Mouse (Mus musculus) MEL (cell line): ENCODE measurements around the gene Fyn. TPM values are rescaled to one million over a fixed set of nuclear protein-coding genes. Genes with fewer than 3 reads are reported as not detected.

Experiments
- DNase-seq: peaks from one replicate; pipeline ENCODE4 v3.0.0; 2011; ENCODE audit warnings: low read depth, low spot score
- H3K27ac ChIP-seq: 2 replicates; pipeline ENCODE4 v1.5.1; 2012; ENCODE audit warnings: low read depth, mild to moderate bottlenecking, control low read depth, low read length, moderate library complexity; ENCODE audit not compliant: control insufficient read depth
- H3K27me3 ChIP-seq, 2 experiments: fragments of 150-350 bp in 1 of 2; sonication (generic) in 1 of 2; 2 replicates each; pipeline ENCODE4 v1.6.1; 2012; ENCODE audit warnings: low read length in 2 of 2, mild to moderate bottlenecking in 2 of 2, improper control_type of control experiment in 1 of 2, moderate library complexity in 1 of 2; ENCODE audit not compliant: insufficient read depth in 2 of 2, control insufficient read depth in 1 of 2
- H3K36me3 ChIP-seq, 2 experiments: 2 replicates each; pipeline ENCODE4 v1.6.1; 2012 to 2014; ENCODE audit warnings: low read length in 2 of 2, improper control_type of control experiment in 1 of 2, inconsistent platforms in 1 of 2, mild to moderate bottlenecking in 1 of 2; ENCODE audit not compliant: insufficient read depth in 2 of 2, control insufficient read depth in 1 of 2
- H3K4me1 ChIP-seq, 2 experiments: fragments of 150-350 bp in 1 of 2; sonication (generic) in 1 of 2; 2 replicates each; pipeline ENCODE4 v1.6.1; 2012; ENCODE audit warnings: low read length in 2 of 2, improper control_type of control experiment in 1 of 2, mild to moderate bottlenecking in 1 of 2; ENCODE audit not compliant: insufficient read depth in 2 of 2, control insufficient read depth in 1 of 2
- H3K4me3 ChIP-seq, 2 experiments: fragments of 150-350 bp in 1 of 2; sonication (generic) in 1 of 2; 2 replicates each; pipeline ENCODE4 v1.5.1; 2012; ENCODE audit warnings: low read depth in 2 of 2, low read length in 2 of 2, mild to moderate bottlenecking in 2 of 2, moderate library complexity in 2 of 2, control low read depth in 1 of 2, improper control_type of control experiment in 1 of 2; ENCODE audit not compliant: control insufficient read depth in 1 of 2, insufficient read depth in 1 of 2
- H3K79me2 ChIP-seq: 2 replicates; pipeline ENCODE4 v1.6.1; 2012; ENCODE audit warnings: mild to moderate bottlenecking, low read length, moderate library complexity; ENCODE audit not compliant: control insufficient read depth, poor library complexity, insufficient read depth
- H3K9ac ChIP-seq: 2 replicates; pipeline ENCODE4 v1.6.1; 2012; ENCODE audit warnings: low read depth, mild to moderate bottlenecking, control low read depth, low read length, moderate library complexity; ENCODE audit not compliant: control insufficient read depth, poor library complexity, severe bottlenecking
- H3K9me3 ChIP-seq: fragments of 150-350 bp; sonication (generic); replicated peaks from 2 replicates; pipeline ENCODE4 v1.6.1; 2012; ENCODE audit warnings: mild to moderate bottlenecking, low read length, improper control_type of control experiment, moderate library complexity; ENCODE audit not compliant: insufficient read depth
- CTCF ChIP-seq, 3 experiments: IDR thresholded peaks in 2 of 3; conservative IDR thresholded peaks in 1 of 3; 2 replicates each; pipeline ENCODE4 v1.5.1; 2011 to 2012; ENCODE audit warnings: low read length in 3 of 3, low read depth in 2 of 3, mild to moderate bottlenecking in 2 of 3, improper control_type of control experiment in 1 of 3, inconsistent platforms in 1 of 3, mixed read lengths in 1 of 3, moderate library complexity in 1 of 3; ENCODE audit not compliant: control insufficient read depth in 1 of 3, insufficient read depth in 1 of 3, poor library complexity in 1 of 3, severe bottlenecking in 1 of 3
- E2F4 ChIP-seq: IDR thresholded peaks from 2 replicates; pipeline ENCODE4 v1.6.1; 2011; ENCODE audit warnings: low read depth, low read length, improper control_type of control experiment, borderline replicate concordance
- GATA1 ChIP-seq: IDR thresholded peaks from 2 replicates; pipeline ENCODE4 v1.6.1; 2011; ENCODE audit warnings: low read depth, low read length, improper control_type of control experiment
- MAFK ChIP-seq: IDR thresholded peaks from 2 replicates; pipeline ENCODE4 v1.6.1; 2011; ENCODE audit warnings: low read depth, mild to moderate bottlenecking, low read length, improper control_type of control experiment, borderline replicate concordance
- MXI1 ChIP-seq: IDR thresholded peaks from 2 replicates; pipeline ENCODE4 v1.6.1; 2011; ENCODE audit warnings: mild to moderate bottlenecking, low read depth, low read length, improper control_type of control experiment
- MYB ChIP-seq: IDR thresholded peaks from 2 replicates; pipeline ENCODE4 v1.6.1; 2011; ENCODE audit warnings: mild to moderate bottlenecking, low read depth, low read length, improper control_type of control experiment
- NELFE ChIP-seq: IDR thresholded peaks from 2 replicates; pipeline ENCODE4 v1.6.1; 2011; ENCODE audit warnings: low read depth, low read length, improper control_type of control experiment
- NRF1 ChIP-seq: IDR thresholded peaks from 2 replicates; pipeline ENCODE4 v1.6.1; 2014; ENCODE audit warnings: low read depth, mild to moderate bottlenecking, inconsistent platforms, low read length, improper control_type of control experiment, moderate library complexity; ENCODE audit not compliant: poor library complexity, insufficient read depth, severe bottlenecking
- POLR2A ChIP-seq, 2 experiments: IDR thresholded peaks; 2 replicates each; pipeline ENCODE4 v1.6.1; 2011 to 2012; ENCODE audit warnings: low read length in 2 of 2, mild to moderate bottlenecking in 2 of 2, control low read depth in 1 of 2, improper control_type of control experiment in 1 of 2, low read depth in 1 of 2, moderate library complexity in 1 of 2; ENCODE audit not compliant: control insufficient read depth in 1 of 2, insufficient read depth in 1 of 2, poor library complexity in 1 of 2
- POLR2AphosphoS2 ChIP-seq: IDR thresholded peaks from 2 replicates; pipeline ENCODE4 v1.6.1; 2011; ENCODE audit warnings: low read length, improper control_type of control experiment
- POLR2AphosphoS5 ChIP-seq: IDR thresholded peaks from 2 replicates; pipeline ENCODE4 v1.6.1; 2012; ENCODE audit warnings: low read depth, borderline replicate concordance, mild to moderate bottlenecking, inconsistent platforms, low read length, moderate library complexity, mixed read lengths
- RAD21 ChIP-seq: IDR thresholded peaks from 2 replicates; pipeline ENCODE4 v1.6.1; 2011; ENCODE audit warnings: mild to moderate bottlenecking, low read depth, low read length, improper control_type of control experiment
- RCOR1 ChIP-seq: IDR thresholded peaks from 2 replicates; pipeline ENCODE4 v1.6.1; 2012; ENCODE audit warnings: low read depth, mild to moderate bottlenecking, inconsistent platforms, low read length, improper control_type of control experiment
- SIN3A ChIP-seq: IDR thresholded peaks from 2 replicates; pipeline ENCODE4 v1.6.1; 2012; ENCODE audit warnings: low read length, improper control_type of control experiment, inconsistent platforms
- SMC3 ChIP-seq: IDR thresholded peaks from 2 replicates; pipeline ENCODE4 v1.6.1; 2011; ENCODE audit warnings: low read depth, low read length, improper control_type of control experiment
- TBP ChIP-seq: IDR thresholded peaks from 2 replicates; pipeline ENCODE4 v1.8.0; 2011; ENCODE audit warnings: low read depth, low read length, improper control_type of control experiment
- USF1 ChIP-seq: IDR thresholded peaks from 2 replicates; pipeline ENCODE4 v1.6.1; 2014; ENCODE audit warnings: low read depth, mild to moderate bottlenecking, inconsistent platforms, low read length, improper control_type of control experiment, moderate library complexity
- USF2 ChIP-seq, 2 experiments: IDR thresholded peaks; 2 replicates each; pipeline ENCODE4 v1.6.1; 2011 to 2012; ENCODE audit warnings: improper control_type of control experiment in 2 of 2, low read length in 2 of 2, borderline replicate concordance in 1 of 2, inconsistent platforms in 1 of 2, low read depth in 1 of 2, mild to moderate bottlenecking in 1 of 2; ENCODE audit not compliant: insufficient read depth in 1 of 2
- polyA plus RNA-seq, 2 experiments: library from polyadenylated mRNA; stranded (reverse) in 1 of 2; unstranded in 1 of 2; fragments of >175 nt in 1 of 2; fragments of >200 nt in 1 of 2; gene quantifications; 2 replicates each; pipeline versions ENCODE4 v1.2.1 to v1.2.4; 2012; ENCODE audit warnings: low replicate concordance in 2 of 2, low read depth in 1 of 2; ENCODE audit not compliant: insufficient read length in 2 of 2, insufficient read depth in 1 of 2, missing spikeins in 1 of 2
- total RNA-seq: library from RNA; depleted of rRNA; stranded (reverse); fragments of 300-350 nt; gene quantifications from 2 replicates; pipeline ENCODE4 v1.2.3, GENCODE M21; 2012

Gene Fyn
- total and polyA plus RNA-seq, 3 experiments, result 0.03 TPM; not detected in 2

- no peaks in the 10 kb centered on the region for H3K27me3 ChIP-seq
Measured at GRCm38 (mm10) chr10:39445870-39446269, 77.2 kb downstream of the Fyn start.

GRCm38 (mm10) chr10:39446706-39447105 lies 78.1 kb downstream of the Fyn start:
- H3K27ac ChIP-seq, result no peak overlapping the region
- H3K27me3 ChIP-seq, result no peaks in the 10 kb centered on the region
- no peaks in the 10 kb centered on the region for H3K36me3 ChIP-seq
- no peaks in the 10 kb centered on the region for H3K79me2 ChIP-seq
- no peak overlapping the region for H3K4me3 ChIP-seq
- no peaks in the 10 kb centered on the region for H3K4me1 ChIP-seq
- H3K9ac ChIP-seq, result no peak overlapping the region
- TF ChIP-seq MAFK (no peak), GATA1 (no peak), MYB (no peak), POLR2AphosphoS2 (no peak), POLR2AphosphoS5 (no peak), RAD21 (no peak), NELFE (no peak), TBP (no peak), MXI1 (no peak)
- no peaks in the 10 kb centered on the region for H3K9me3 ChIP-seq
- no peak for DNase-seq

More at GRCm38 (mm10) chr10:39445870-39446269, 77.2 kb downstream of the Fyn start:
- no peak for DNase-seq
- H3K4me3 ChIP-seq, result no peak overlapping the region
- no peaks in the 10 kb centered on the region for H3K79me2 ChIP-seq
- no peak overlapping the region for H3K9ac ChIP-seq
- no peaks in the 10 kb centered on the region for H3K4me1 ChIP-seq
- TF ChIP-seq TBP (no peak), POLR2AphosphoS5 (no peak), POLR2A (IDR thresholded peaks at IDR 0.05; ENCODE audit: control insufficient read depth in 1 of 2, insufficient read depth in 1 of 2, low read depth in 1 of 2, low read length in 2 of 2, poor library complexity in 1 of 2) (no peak), USF2 (IDR thresholded peaks at IDR 0.05; ENCODE audit: borderline replicate concordance in 1 of 2, insufficient read depth in 1 of 2, low read depth in 1 of 2, low read length in 2 of 2) (no peak), MAFK (no peak), SIN3A (no peak), CTCF (IDR thresholded peaks at IDR 0.05 in 2 of 3, conservative IDR thresholded peaks at IDR 0.05 in 1 of 3; ENCODE audit: control insufficient read depth in 1 of 3, insufficient read depth in 1 of 3, low read depth in 2 of 3, low read length in 3 of 3, poor library complexity in 1 of 3, severe bottlenecking in 1 of 3) (no peak), E2F4 (no peak), SMC3 (no peak), USF1 (no peak), NRF1 (no peak), RCOR1 (no peak), MXI1 (no peak)
- no peaks in the 10 kb centered on the region for H3K36me3 ChIP-seq
- no peaks in the 10 kb centered on the region for H3K9me3 ChIP-seq
- H3K27ac ChIP-seq, result no peak overlapping the region
